ENCODE assay signal across 16 mouse cellular contexts in the genomic region with DNA sequence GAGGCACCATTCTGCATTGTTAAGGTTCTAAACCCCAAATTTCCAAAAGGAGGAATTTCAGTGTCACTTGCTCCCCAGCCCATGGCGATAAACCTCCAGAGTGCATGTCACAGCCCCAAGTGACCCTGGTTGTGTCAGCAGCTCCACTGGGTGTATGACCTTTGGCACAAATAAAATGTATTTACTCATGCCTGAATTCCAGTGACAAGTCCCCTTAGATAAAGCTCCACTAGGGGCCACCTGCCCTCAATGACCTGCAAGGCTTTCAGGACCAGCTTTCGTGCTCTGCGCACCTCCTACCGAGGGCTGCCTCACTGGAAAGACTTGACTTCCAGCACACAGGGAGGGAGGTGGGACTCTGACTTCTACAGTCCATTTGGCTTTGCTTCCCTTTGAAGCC.
DNase-seq lines count a peak whose midpoint lies in the region; ATAC-seq and TF ChIP-seq lines count a peak whose summit lies in the region.
"Had no signal": no experiment of that assay in that cellular context is flagged by ENCODE, and none has a peak within 500 bp of the region (broad histone marks: within the 10 kb centered on the region; RNA-seq: fewer than 3 reads in every experiment).

No protein-coding gene starts in this region.

- H3K4me2 ChIP-seq in intestine, postnatal 0 days (replicated peaks; ENCODE audit: low read depth): no peak overlapping the region
- H3K4me2 ChIP-seq in intestine, embryonic 16.5 days (ENCODE audit: low read depth, low read length): no peak overlapping the region
- peak overlapping the region; percentile 24; the same call in 1 of the 2 replicates for H3K4me2 ChIP-seq in kidney, postnatal 0 days (ENCODE audit: low read length)
- H3K4me2 ChIP-seq in liver, postnatal 0 days (ENCODE audit: low read depth, low read length): 0 out of 2 replicates have a peak overlapping the region, but pooled peaks have one; percentile 13
- no peak overlapping the region for H3K4me2 ChIP-seq in forebrain, embryonic 14.5 days (ENCODE audit: low read length)
- no peak overlapping the region for H3K4me2 ChIP-seq in midbrain, postnatal 0 days (ENCODE audit: low read depth, low read length, poor library complexity, severe bottlenecking)
- H3K4me2 ChIP-seq: embryonic facial prominence, embryonic 12.5 days; limb, embryonic 15.5 days; neural tube, embryonic 13.5 days had no signal

- H3K4me3 ChIP-seq in intestine, postnatal 0 days (ENCODE audit: low read depth, low read length): no peak overlapping the region
- no peak overlapping the region for H3K4me3 ChIP-seq in intestine, embryonic 16.5 days (ENCODE audit: low read length)
- H3K4me3 ChIP-seq in kidney, postnatal 0 days (replicated peaks; ENCODE audit: low read depth, low read length): no peak overlapping the region
- H3K4me3 ChIP-seq in liver, postnatal 0 days (ENCODE audit: low read depth, low read length): no peak overlapping the region
- no peak overlapping the region for H3K4me3 ChIP-seq in forebrain, embryonic 14.5 days (ENCODE audit: low read depth, low read length)
- no peak overlapping the region for H3K4me3 ChIP-seq in midbrain, postnatal 0 days (ENCODE audit: low read depth, low read length)
- H3K4me3 ChIP-seq: embryonic facial prominence, embryonic 12.5 days; forebrain, embryonic 10.5 days; limb, embryonic 15.5 days; neural tube, embryonic 13.5 days had no signal

- no peak for TF ChIP-seq EP300 in liver, postnatal 0 days (IDR thresholded peaks at IDR 0.05; ENCODE audit: low read depth)

- no peak overlapping the region for H3K27ac ChIP-seq in intestine, postnatal 0 days (ENCODE audit: low read depth, low read length)
- no peak overlapping the region for H3K27ac ChIP-seq in intestine, embryonic 16.5 days (ENCODE audit: low read length)
- peak overlapping the region; percentile 52; the same call in 1 of the 2 replicates for H3K27ac ChIP-seq in kidney, postnatal 0 days
- H3K27ac ChIP-seq in liver, postnatal 0 days (ENCODE audit: low read depth): peak overlapping the region; percentile 25; the same call in 1 of the 2 replicates
- no peak overlapping the region for H3K27ac ChIP-seq in forebrain, embryonic 14.5 days (ENCODE audit: low read depth, low read length)
- H3K27ac ChIP-seq in midbrain, postnatal 0 days (ENCODE audit: low read depth, low read length): no peak overlapping the region
- H3K27ac ChIP-seq: embryonic facial prominence, embryonic 12.5 days; forebrain, embryonic 10.5 days; limb, embryonic 15.5 days; neural tube, embryonic 13.5 days had no signal

- peak; percentile 41; the same call in 1 of the 2 replicates for ATAC-seq in intestine, postnatal 0 days
- ATAC-seq in intestine, embryonic 16.5 days: no peak
- ATAC-seq in kidney, postnatal 0 days (replicated peaks; ENCODE audit: low FRiP score, low read depth): no peak
- peak; percentile 89 for ATAC-seq in liver, postnatal 0 days
- ATAC-seq in forebrain, embryonic 14.5 days: no peak
- no peak for ATAC-seq in midbrain, postnatal 0 days (ENCODE audit: low FRiP score)
- ATAC-seq: CD4-positive, CD25-positive, alpha-beta regulatory T cell, adult 4 months; hindbrain, embryonic 16.5 days; midbrain, embryonic 16.5 days had no signal

- no peaks in the 10 kb centered on the region for H3K27me3 ChIP-seq in intestine, postnatal 0 days (replicated peaks; ENCODE audit: control insufficient read depth, insufficient read depth, low read length)
- H3K27me3 ChIP-seq in intestine, embryonic 16.5 days (replicated peaks; ENCODE audit: control insufficient read depth, insufficient read depth, low read length): no peaks in the 10 kb centered on the region
- no peaks in the 10 kb centered on the region for H3K27me3 ChIP-seq in kidney, postnatal 0 days (ENCODE audit: insufficient read depth, low read length)
- no peaks in the 10 kb centered on the region for H3K27me3 ChIP-seq in liver, postnatal 0 days (ENCODE audit: insufficient read depth, low read length)
- no peaks in the 10 kb centered on the region for H3K27me3 ChIP-seq in forebrain, embryonic 14.5 days (replicated peaks; ENCODE audit: control insufficient read depth, insufficient read depth, low read length)
- peaks cover 4% of the 10 kb centered on the region; the same call in 1 of the 2 replicates for H3K27me3 ChIP-seq in midbrain, postnatal 0 days (ENCODE audit: insufficient read depth, low read length)
- H3K27me3 ChIP-seq: embryonic facial prominence, embryonic 12.5 days; limb, embryonic 15.5 days had no signal

- 40% methylated on average over 4 of the region's 4 CpGs for WGBS in intestine, postnatal 0 days
- WGBS in intestine, embryonic 16.5 days: 43% methylated on average over 4 of the region's 4 CpGs
- WGBS in kidney, postnatal 0 days: 24% methylated on average over 4 of the region's 4 CpGs
- WGBS in liver, postnatal 0 days (ENCODE audit: insufficient replicate concordance): 59% methylated on average over 4 of the region's 4 CpGs
- WGBS in forebrain, embryonic 14.5 days: 72% methylated on average over 4 of the region's 4 CpGs
- WGBS in midbrain, postnatal 0 days: 43% methylated on average over 4 of the region's 4 CpGs

- H3K9me3 ChIP-seq in intestine, postnatal 0 days (ENCODE audit: control insufficient read depth): no peaks in the 10 kb centered on the region
- H3K9me3 ChIP-seq in intestine, embryonic 16.5 days (ENCODE audit: control insufficient read depth, low read length): no peaks in the 10 kb centered on the region
- no peaks in the 10 kb centered on the region for H3K9me3 ChIP-seq in kidney, postnatal 0 days (replicated peaks; ENCODE audit: low read length)
- no peaks in the 10 kb centered on the region for H3K9me3 ChIP-seq in liver, postnatal 0 days (ENCODE audit: low read length)
- no peaks in the 10 kb centered on the region for H3K9me3 ChIP-seq in forebrain, embryonic 14.5 days (replicated peaks; ENCODE audit: control insufficient read depth, low read length)
- H3K9me3 ChIP-seq in midbrain, postnatal 0 days (ENCODE audit: low read length): no peaks in the 10 kb centered on the region
- H3K9me3 ChIP-seq: embryonic facial prominence, embryonic 12.5 days; forebrain, embryonic 10.5 days; limb, embryonic 15.5 days; neural tube, embryonic 13.5 days had no signal

- 0 out of 2 replicates have a peak, but pooled peaks have one; percentile 10 for TF ChIP-seq CTCF in intestine, postnatal 0 days (IDR thresholded peaks at IDR 0.05; ENCODE audit: low read depth)
- no peak; the same call in 1 of the 2 replicates for TF ChIP-seq CTCF in kidney, postnatal 0 days (IDR thresholded peaks at IDR 0.05; ENCODE audit: low read depth)
- TF ChIP-seq CTCF in liver, postnatal 0 days (IDR thresholded peaks at IDR 0.05; ENCODE audit: low read depth): no peak; the same call in 1 of the 2 replicates
- no peak for TF ChIP-seq CTCF in midbrain, postnatal 0 days (IDR thresholded peaks at IDR 0.05)

- H3K9ac ChIP-seq in intestine, postnatal 0 days (ENCODE audit: low read depth, low read length): no peak overlapping the region
- H3K9ac ChIP-seq in intestine, embryonic 16.5 days (ENCODE audit: low read depth, low read length): no peak overlapping the region
- no peak overlapping the region for H3K9ac ChIP-seq in kidney, postnatal 0 days (ENCODE audit: low read depth, low read length)
- H3K9ac ChIP-seq in liver, postnatal 0 days (replicated peaks): no peak overlapping the region
- H3K9ac ChIP-seq in forebrain, embryonic 14.5 days (ENCODE audit: low read length): no peak overlapping the region
- no peak overlapping the region for H3K9ac ChIP-seq in midbrain, postnatal 0 days (replicated peaks; ENCODE audit: low read length, poor library complexity, severe bottlenecking)
- H3K9ac ChIP-seq: embryonic facial prominence, embryonic 12.5 days; limb, embryonic 15.5 days; neural tube, embryonic 13.5 days had no signal

- peaks cover 11% of the 10 kb centered on the region; the same call in 1 of the 2 replicates for H3K4me1 ChIP-seq in intestine, postnatal 0 days (replicated peaks; ENCODE audit: control insufficient read depth, insufficient read depth, low read length)
- H3K4me1 ChIP-seq in intestine, embryonic 16.5 days (ENCODE audit: control insufficient read depth, insufficient read depth, low read length): peaks cover 3% of the 10 kb centered on the region; the same call in 1 of the 2 replicates
- H3K4me1 ChIP-seq in kidney, postnatal 0 days (replicated peaks; ENCODE audit: insufficient read depth, low read length): peaks cover 18% of the 10 kb centered on the region
- peaks cover 9% of the 10 kb centered on the region for H3K4me1 ChIP-seq in liver, postnatal 0 days (ENCODE audit: insufficient read depth)
- H3K4me1 ChIP-seq in forebrain, embryonic 14.5 days (ENCODE audit: control insufficient read depth, insufficient read depth, low read length): no peaks in the 10 kb centered on the region
- no peaks in the 10 kb centered on the region for H3K4me1 ChIP-seq in midbrain, postnatal 0 days (ENCODE audit: insufficient read depth, low read length)
- H3K4me1 ChIP-seq: embryonic facial prominence, embryonic 12.5 days; limb, embryonic 15.5 days; neural tube, embryonic 13.5 days had no signal

- peak; percentile 42 for DNase-seq in kidney, adult 18-20 months
- peak; percentile 5 for DNase-seq in kidney, postnatal 0 days (ENCODE audit: low spot score)
- DNase-seq in liver, postnatal 0 days: peak; percentile 30
- no peak for DNase-seq in forebrain, embryonic 14.5 days (ENCODE audit: low spot score)
- DNase-seq in midbrain, postnatal 0 days (ENCODE audit: low spot score): no peak
- DNase-seq: cerebellum, postnatal 14 days; heart, adult 18-20 months had no signal

- H3K36me3 ChIP-seq in intestine, postnatal 0 days (ENCODE audit: control insufficient read depth, insufficient read depth): no peaks in the 10 kb centered on the region
- H3K36me3 ChIP-seq in intestine, embryonic 16.5 days (ENCODE audit: control insufficient read depth, insufficient read depth, low read length): no peaks in the 10 kb centered on the region
- no peaks in the 10 kb centered on the region for H3K36me3 ChIP-seq in kidney, postnatal 0 days (ENCODE audit: insufficient read depth, low read length)
- no peaks in the 10 kb centered on the region for H3K36me3 ChIP-seq in liver, postnatal 0 days (replicated peaks; ENCODE audit: insufficient read depth, low read length)
- no peaks in the 10 kb centered on the region for H3K36me3 ChIP-seq in forebrain, embryonic 14.5 days (ENCODE audit: control insufficient read depth, insufficient read depth, low read length)
- no peaks in the 10 kb centered on the region for H3K36me3 ChIP-seq in midbrain, postnatal 0 days (ENCODE audit: insufficient read depth, low read length)
- H3K36me3 ChIP-seq: embryonic facial prominence, embryonic 12.5 days; forebrain, embryonic 10.5 days; limb, embryonic 15.5 days; neural tube, embryonic 13.5 days had no signal

Comparison
In these comparisons a context has a peak if more than half of its experiments do, and no peak if none do; other contexts are left out.
1. ATAC-seq: peak in intestine, postnatal 0 days (single experiment) and liver, postnatal 0 days (single experiment); none in intestine, embryonic 16.5 days (single experiment), kidney, postnatal 0 days (single experiment), forebrain, embryonic 14.5 days (single experiment) and midbrain, postnatal 0 days (single experiment).
2. H3K27ac ChIP-seq: peak in kidney, postnatal 0 days (single experiment) and liver, postnatal 0 days (single experiment); none in intestine, postnatal 0 days (single experiment), intestine, embryonic 16.5 days (single experiment), forebrain, embryonic 14.5 days (single experiment) and midbrain, postnatal 0 days (single experiment).
3. H3K4me2 ChIP-seq: peak in kidney, postnatal 0 days (single experiment) and liver, postnatal 0 days (single experiment); none in intestine, postnatal 0 days (single experiment), intestine, embryonic 16.5 days (single experiment), forebrain, embryonic 14.5 days (single experiment) and midbrain, postnatal 0 days (single experiment).
4. DNase-seq: peak in kidney, adult 18-20 months (single experiment), kidney, postnatal 0 days (single experiment) and liver, postnatal 0 days (single experiment); none in forebrain, embryonic 14.5 days (single experiment) and midbrain, postnatal 0 days (single experiment).